24 mouse cellular contexts compared by ENCODE assay signal in the genomic region with DNA sequence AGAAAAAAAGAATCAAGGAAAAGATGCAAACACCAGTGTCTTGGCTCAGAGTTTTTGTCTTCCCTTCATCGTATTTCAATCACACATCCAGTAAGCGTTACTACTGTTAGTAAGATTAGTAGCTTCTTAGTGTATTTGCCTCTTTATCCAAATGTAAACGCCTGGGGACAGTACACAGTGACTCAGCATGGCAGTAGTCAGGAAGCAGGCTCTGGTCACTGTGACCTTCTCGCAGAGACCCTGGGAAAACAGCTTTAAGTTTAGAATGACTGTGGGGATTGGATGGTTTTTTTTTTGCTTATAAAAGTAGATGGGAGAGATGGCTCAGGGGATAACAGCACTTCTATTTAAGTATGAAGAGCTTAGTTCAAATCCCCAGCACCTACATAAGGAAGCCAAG. TPM values are rescaled to one million over a fixed set of nuclear protein-coding genes. Genes with fewer than 3 reads are reported as not detected.
DNase-seq lines count a peak whose midpoint lies in the region; ATAC-seq and TF ChIP-seq lines count a peak whose summit lies in the region.
"Had no signal": no experiment of that assay in that cellular context is flagged by ENCODE, and none has a peak within 500 bp of the region (broad histone marks: within the 10 kb centered on the region; RNA-seq: fewer than 3 reads in every experiment).

No protein-coding gene starts in this region.

- H3K36me3 ChIP-seq in heart, embryonic 10.5 days = no peaks in the 10 kb centered on the region
- H3K36me3 ChIP-seq in liver, embryonic 12.5 days = no peaks in the 10 kb centered on the region
- no peaks in the 10 kb centered on the region for H3K36me3 ChIP-seq in liver, postnatal 0 days (replicated peaks; ENCODE audit: insufficient read depth, low read length)
- H3K36me3 ChIP-seq in macrophage (ENCODE audit: inconsistent target) = no peaks in the 10 kb centered on the region
- H3K36me3 ChIP-seq: embryonic facial prominence, embryonic 13.5 days; G1E; limb, embryonic 10.5 days; midbrain, embryonic 10.5 days had no signal

- no peak for TF ChIP-seq POLR2A in bone marrow macrophage, adult 2 months (IDR thresholded peaks at IDR 0.05; ENCODE audit: borderline replicate concordance, low read depth, low read length)

- H3K27ac ChIP-seq in heart, embryonic 10.5 days = peak overlapping the region; percentile 66; the same call in 1 of the 2 replicates
- peak overlapping the region; percentile 33; the same call in 1 of the 2 replicates for H3K27ac ChIP-seq in liver, embryonic 12.5 days
- no peak overlapping the region for H3K27ac ChIP-seq in liver, postnatal 0 days (ENCODE audit: low read depth)
- peak overlapping the region; percentile 26; the same call in 1 of the 2 replicates for H3K27ac ChIP-seq in bone marrow macrophage, adult 2 months (ENCODE audit: insufficient read depth, low read depth, low read length)
- H3K27ac ChIP-seq in macrophage = peak overlapping the region; percentile 96
- H3K27ac ChIP-seq: embryonic facial prominence, embryonic 13.5 days; hindbrain, embryonic 14.5 days; limb, embryonic 10.5 days; midbrain, embryonic 10.5 days had no signal

- 46% methylated on average over 4 of the region's 4 CpGs for WGBS in heart, embryonic 10.5 days
- WGBS in liver, embryonic 12.5 days (ENCODE audit: insufficient replicate concordance) = 34% methylated on average over 4 of the region's 4 CpGs
- WGBS in liver, postnatal 0 days (ENCODE audit: insufficient replicate concordance) = 41% methylated on average over 4 of the region's 4 CpGs
- WGBS in macrophage (ENCODE audit: missing documents) = 39% methylated on average over 4 of the region's 4 CpGs

- no peaks in the 10 kb centered on the region for H3K9me3 ChIP-seq in heart, embryonic 10.5 days
- no peaks in the 10 kb centered on the region for H3K9me3 ChIP-seq in liver, embryonic 12.5 days (replicated peaks)
- H3K9me3 ChIP-seq in liver, postnatal 0 days (ENCODE audit: low read length) = no peaks in the 10 kb centered on the region
- H3K9me3 ChIP-seq: embryonic facial prominence, embryonic 13.5 days; G1E; limb, embryonic 10.5 days; midbrain, embryonic 10.5 days had no signal

- peaks cover 56% of the 10 kb centered on the region for H3K4me1 ChIP-seq in heart, embryonic 10.5 days
- H3K4me1 ChIP-seq in liver, embryonic 12.5 days = peaks cover 67% of the 10 kb centered on the region
- H3K4me1 ChIP-seq in liver, postnatal 0 days (ENCODE audit: insufficient read depth) = peaks cover 30% of the 10 kb centered on the region
- H3K4me1 ChIP-seq in bone marrow macrophage, adult 2 months (ENCODE audit: control insufficient read depth, insufficient read depth, low read length) = peaks cover 35% of the 10 kb centered on the region
- H3K4me1 ChIP-seq: midbrain, embryonic 10.5 days had no signal

- no peak for TF ChIP-seq EP300 in liver, postnatal 0 days (IDR thresholded peaks at IDR 0.05; ENCODE audit: low read depth)

- H3K9ac ChIP-seq in liver, embryonic 12.5 days = no peak overlapping the region
- H3K9ac ChIP-seq in liver, postnatal 0 days (replicated peaks) = no peak overlapping the region
- H3K9ac ChIP-seq: embryonic facial prominence, embryonic 13.5 days; hindbrain, embryonic 14.5 days had no signal

- ATAC-seq in liver, embryonic 12.5 days = no peak
- no peak for ATAC-seq in liver, postnatal 0 days
- ATAC-seq: forebrain, embryonic 14.5 days; Patski had no signal

- H3K4me2 ChIP-seq in liver, embryonic 12.5 days = no peak overlapping the region
- H3K4me2 ChIP-seq in liver, postnatal 0 days (ENCODE audit: low read depth, low read length) = no peak overlapping the region
- H3K4me2 ChIP-seq: embryonic facial prominence, embryonic 13.5 days; hindbrain, embryonic 14.5 days had no signal

- DNase-seq in heart, embryonic 10.5 days (ENCODE audit: low spot score) = no peak
- no peak for DNase-seq in heart, adult 11 months
- no peak for DNase-seq in liver, postnatal 0 days
- DNase-seq in adipocyte (ENCODE audit: low spot score) = no peak
- DNase-seq: adrenal gland, adult 2 months; cerebellum, adult 18-20 months; cerebellum, postnatal 14 days; embryo, embryonic 11 days; gastrocnemius, postnatal 10 days; kidney, adult 2 months; kidney, postnatal 10 days; lung, postnatal 36 days; thymus, postnatal 14 days had no signal

- H3K27me3 ChIP-seq in heart, embryonic 10.5 days (ENCODE audit: insufficient read depth, poor library complexity, severe bottlenecking) = no peaks in the 10 kb centered on the region
- 0 out of 2 replicates have a peak, but pooled peaks cover 7% of the 10 kb centered on the region for H3K27me3 ChIP-seq in liver, embryonic 12.5 days (replicated peaks)
- no peaks in the 10 kb centered on the region for H3K27me3 ChIP-seq in liver, postnatal 0 days (ENCODE audit: insufficient read depth, low read length)
- H3K27me3 ChIP-seq: embryonic facial prominence, embryonic 13.5 days; Patski had no signal

- no peak overlapping the region for H3K4me3 ChIP-seq in heart, embryonic 10.5 days
- no peak overlapping the region for H3K4me3 ChIP-seq in liver, embryonic 12.5 days
- H3K4me3 ChIP-seq in liver, postnatal 0 days (ENCODE audit: low read depth, low read length) = no peak overlapping the region
- H3K4me3 ChIP-seq in bone marrow macrophage, adult 2 months (ENCODE audit: insufficient read depth, low read length) = no peak overlapping the region
- no peak overlapping the region for H3K4me3 ChIP-seq in macrophage (ENCODE audit: inconsistent target)
- H3K4me3 ChIP-seq: embryonic facial prominence, embryonic 13.5 days; limb, embryonic 10.5 days; midbrain, embryonic 10.5 days had no signal

- TF ChIP-seq CTCF in liver, postnatal 0 days (IDR thresholded peaks at IDR 0.05; ENCODE audit: low read depth) = no peak
- TF ChIP-seq CTCF in bone marrow macrophage, adult 2 months (IDR thresholded peaks at IDR 0.05; ENCODE audit: low read depth, low read length) = no peak

- H3K79me2 ChIP-seq in macrophage (ENCODE audit: inconsistent target) = no peaks in the 10 kb centered on the region

RNA-seq across cellular contexts. Expression of a gene that starts 46.0 kb away (rescaled TPM):
- polyA plus RNA-seq in heart, embryonic 10.5 days (2016; fragmentation: Nextera tagmentation; extraction: Ambion mirVana) = 4.2 and 10.8 TPM in 2 replicates
- 11.3 and 12.3 TPM in 2 replicates for polyA plus RNA-seq in liver, embryonic 12.5 days (2016; fragmentation: Nextera tagmentation; extraction: Ambion mirVana)
- polyA plus RNA-seq in liver, postnatal 0 days (2015; fragmentation: Nextera tagmentation; extraction: Ambion mirVana) = 3.5 and 5.0 TPM in 2 replicates
- 1.2 TPM in 1 of 2 replicates, not detected in the other for polyA plus RNA-seq in bone marrow macrophage, adult 2 months (2012; ENCODE audit: insufficient read depth, insufficient read length, missing spikeins)
- total RNA-seq in macrophage (2018; cell fraction: chromatin; rRNA removed) = 1 to 10 TPM in 3 of 26 experiments, not detected in 23; 1.0 to 1.8 (median 1.2) TPM
- under 1 TPM in 17 of 26 experiments, not detected in 9; 0.13 to 0.49 (median 0.29) TPM for total RNA-seq in macrophage (2018; cell fraction: cytosol; rRNA removed)
- 1 to 10 TPM in 1 of 26 experiments, under 1 TPM in 1, not detected in 24; 0.52 to 2.3 TPM for total RNA-seq in macrophage (2018; cell fraction: nucleus; rRNA removed)
- 0.21 to 0.29 TPM in 2 of 3 replicates, not detected in the other for polyA plus RNA-seq in macrophage (2018)
- total RNA-seq: granulocyte monocyte progenitor cell, adult 5-6 weeks had no signal
- polyA plus RNA-seq: G1E had no signal
